Mouse (Mus musculus): ENCODE results near the gene Polr2b.

DNA sequence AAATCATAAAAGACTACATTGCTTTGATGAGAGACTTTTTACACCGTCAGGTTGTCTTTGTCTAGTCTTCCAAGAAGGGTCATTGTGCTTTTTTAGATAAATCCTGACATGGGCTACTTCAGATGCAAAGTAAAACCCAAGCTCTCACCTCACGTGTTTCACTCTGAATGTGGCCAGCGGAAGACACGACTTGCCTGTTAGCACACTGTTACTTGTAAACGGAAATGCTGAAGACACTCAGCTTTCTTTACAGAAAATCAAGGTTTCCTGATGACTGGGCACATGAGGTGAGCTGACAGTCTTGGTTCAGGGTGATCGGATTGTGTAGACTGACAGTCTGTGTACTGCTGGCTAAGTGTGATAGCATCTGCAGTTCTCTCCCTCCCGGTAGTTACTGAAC, 24.3 kb upstream of the Polr2b start:
- TF ChIP-seq CTCF (IDR thresholded peaks at IDR 0.05; ENCODE audit: low read depth, low read length), result no peak
- TF ChIP-seq POLR2A (IDR thresholded peaks at IDR 0.05; ENCODE audit: borderline replicate concordance, low read depth, low read length), result no peak

Data from bone marrow macrophage, adult 2 months (primary cell).